Mouse (Mus musculus): Measurements from ENCODE around the gene Hmcn1. TPM values are rescaled to one million over a fixed set of nuclear protein-coding genes. Genes with fewer than 3 reads are reported as not detected.

Gene Hmcn1
- polyA plus RNA-seq (2015; fragmentation: Nextera tagmentation; extraction: Ambion mirVana) = 36.0 and 38.9 TPM in 2 replicates

- no peaks in the 10 kb centered on the region for H3K27me3 ChIP-seq
- H3K9me3 ChIP-seq = no peaks in the 10 kb centered on the region
- H3K36me3 ChIP-seq = no peaks in the 10 kb centered on the region
- WGBS = under 1% methylated on average over 38 of the region's 38 CpGs
- peak within 1 kb of the TSS; percentile 77 for H3K4me2 ChIP-seq (replicated peaks)
- H3K4me1 ChIP-seq = peaks cover 31% of the 10 kb centered on the region
- H3K4me3 ChIP-seq = peak within 1 kb of the TSS; percentile 71
- peak; percentile 93 for ATAC-seq (ENCODE audit: low FRiP score, low read depth)
- peak within 1 kb of the TSS; percentile 90 for H3K9ac ChIP-seq
- peak within 1 kb of the TSS; percentile 91 for H3K27ac ChIP-seq
Measured at GRCm38 (mm10) chr1:150993162-150994064, at the start of gene Hmcn1. Gene Hmcn1 (minus strand): TSS chr1:150993435.

DNA sequence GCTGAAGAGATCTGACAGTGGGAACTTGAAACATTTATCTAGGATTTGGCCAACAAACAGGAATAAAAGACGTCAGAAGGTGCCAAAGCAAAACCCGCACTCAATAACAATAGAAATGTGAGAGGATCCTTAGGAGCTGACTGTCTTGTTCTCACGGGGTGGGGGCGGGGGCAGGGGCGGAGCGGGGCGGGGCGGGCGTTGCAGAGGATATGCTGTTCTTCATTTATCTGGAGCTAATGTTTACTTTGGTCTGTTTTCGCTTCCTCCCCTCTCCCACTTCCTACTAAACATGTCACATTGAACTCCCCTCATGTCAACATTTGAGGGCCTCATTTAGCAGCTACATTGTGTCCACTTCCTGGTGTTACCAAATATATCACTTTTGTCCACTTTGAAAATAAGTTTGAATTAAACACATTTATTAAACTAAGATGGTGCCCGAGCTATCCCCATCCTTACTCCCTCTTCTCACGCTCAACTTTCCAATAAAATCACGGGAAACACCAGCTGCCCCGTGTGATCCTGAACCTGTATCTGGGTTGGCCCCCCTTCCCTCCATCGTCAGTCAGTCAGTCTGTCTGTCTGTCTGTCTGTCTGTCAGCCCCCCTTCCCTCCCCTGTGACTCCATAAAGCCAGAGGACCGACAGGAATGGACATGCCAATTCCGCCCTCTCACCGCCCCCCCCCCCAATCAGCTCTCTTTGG, 47.9 kb upstream of the Hmcn1 start:
- no peak overlapping the region; the same call in 1 of the 2 replicates for H3K4me2 ChIP-seq (replicated peaks)
- ATAC-seq (ENCODE audit: low FRiP score, low read depth) = no peak
- 51% methylated on average over 18 of the region's 18 CpGs for WGBS

GRCm38 (mm10) chr1:151040290-151040689, 47.1 kb upstream of the Hmcn1 start:
- 66% methylated on average over 7 of the region's 7 CpGs for WGBS
- Histone ChIP-seq H3K9me3 (no peaks in the 10 kb centered on the region), H3K9ac (no peak overlapping the region), H3K27ac (no peak overlapping the region), H3K27me3 (no peaks in the 10 kb centered on the region), H3K4me2 (replicated peaks) (no peak overlapping the region), H3K4me3 (no peak overlapping the region), H3K36me3 (no peaks in the 10 kb centered on the region), H3K4me1 (no peaks in the 10 kb centered on the region; the same call in 1 of the 2 replicates)
- no peak for ATAC-seq (ENCODE audit: low FRiP score, low read depth)

More for the DNA sequence above, 47.9 kb upstream of the Hmcn1 start:
- Histone ChIP-seq H3K36me3 (no peaks in the 10 kb centered on the region), H3K9me3 (no peaks in the 10 kb centered on the region), H3K4me1 (no peaks in the 10 kb centered on the region; the same call in 1 of the 2 replicates), H3K4me3 (no peak overlapping the region), H3K27me3 (no peaks in the 10 kb centered on the region), H3K27ac (no peak overlapping the region), H3K9ac (no peak overlapping the region)

- no peak overlapping the region for H3K4me3 ChIP-seq
- ATAC-seq (ENCODE audit: low FRiP score, low read depth) = no peak
- H3K36me3 ChIP-seq = no peaks in the 10 kb centered on the region
- H3K4me1 ChIP-seq = no peaks in the 10 kb centered on the region; the same call in 1 of the 2 replicates
- no peak overlapping the region for H3K4me2 ChIP-seq (replicated peaks)
- no peak overlapping the region for H3K9ac ChIP-seq
- H3K27me3 ChIP-seq = no peaks in the 10 kb centered on the region
- no peaks in the 10 kb centered on the region for H3K9me3 ChIP-seq
- 80% methylated on average over 4 of the region's 4 CpGs for WGBS
- H3K27ac ChIP-seq = no peak overlapping the region
Measured at GRCm38 (mm10) chr1:151039189-151039588, 46.0 kb upstream of the Hmcn1 start.

GRCm38 (mm10) chr1:151038566-151038965, 45.3 kb upstream of the Hmcn1 start:
- ATAC-seq (ENCODE audit: low FRiP score, low read depth) = 0 out of 2 replicates have a peak, but pooled peaks have one; percentile 24
- Histone ChIP-seq H3K27ac (no peak overlapping the region), H3K4me1 (no peaks in the 10 kb centered on the region; the same call in 1 of the 2 replicates), H3K36me3 (no peaks in the 10 kb centered on the region), H3K27me3 (no peaks in the 10 kb centered on the region), H3K9me3 (no peaks in the 10 kb centered on the region), H3K4me2 (replicated peaks) (no peak overlapping the region), H3K4me3 (no peak overlapping the region), H3K9ac (no peak overlapping the region)
- WGBS = 54% methylated on average over 8 of the region's 8 CpGs

GRCm38 (mm10) chr1:151036405-151036985, 43.3 kb upstream of the Hmcn1 start:
- Histone ChIP-seq H3K9me3 (no peaks in the 10 kb centered on the region), H3K36me3 (no peaks in the 10 kb centered on the region), H3K4me2 (replicated peaks) (no peak overlapping the region), H3K4me1 (no peaks in the 10 kb centered on the region; the same call in 1 of the 2 replicates), H3K27me3 (no peaks in the 10 kb centered on the region), H3K27ac (no peak overlapping the region), H3K9ac (no peak overlapping the region), H3K4me3 (no peak overlapping the region)
- 83% methylated on average over 15 of the region's 15 CpGs for WGBS
- no peak for ATAC-seq (ENCODE audit: low FRiP score, low read depth)

DNA sequence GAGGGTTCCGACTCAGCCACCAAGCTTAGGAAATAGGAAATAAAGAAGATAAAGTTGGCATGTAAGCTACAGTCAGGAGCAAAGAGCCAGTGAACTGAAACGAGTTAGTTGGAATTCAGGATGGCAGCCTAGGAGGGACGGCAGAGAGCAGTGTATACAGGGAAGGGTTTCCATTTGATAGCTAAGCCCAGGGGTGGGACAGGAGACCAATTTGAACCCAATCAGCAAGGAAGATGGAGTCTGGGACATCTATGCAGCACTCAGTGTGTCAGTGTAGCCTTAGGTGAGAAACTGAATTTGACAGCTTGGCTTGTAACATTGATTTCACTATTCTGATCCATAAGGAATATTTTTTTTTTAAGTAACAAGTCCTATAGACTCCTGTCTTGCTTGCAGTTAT, 42.5 kb upstream of the Hmcn1 start:
- ATAC-seq (ENCODE audit: low FRiP score, low read depth) = no peak
- WGBS = 73% methylated on average over 3 of the region's 3 CpGs
- Histone ChIP-seq H3K9ac (no peak overlapping the region), H3K4me2 (replicated peaks) (no peak overlapping the region), H3K27ac (no peak overlapping the region), H3K9me3 (no peaks in the 10 kb centered on the region), H3K4me3 (no peak overlapping the region), H3K4me1 (no peaks in the 10 kb centered on the region; the same call in 1 of the 2 replicates), H3K27me3 (no peaks in the 10 kb centered on the region), H3K36me3 (no peaks in the 10 kb centered on the region)

GRCm38 (mm10) chr1:151034993-151035592, 41.9 kb upstream of the Hmcn1 start:
- no peaks in the 10 kb centered on the region for H3K36me3 ChIP-seq
- H3K4me3 ChIP-seq = no peak overlapping the region
- no peak overlapping the region for H3K4me2 ChIP-seq (replicated peaks)
- no peaks in the 10 kb centered on the region for H3K9me3 ChIP-seq
- WGBS = under 1% methylated on average over 5 of the region's 5 CpGs
- H3K27me3 ChIP-seq = no peaks in the 10 kb centered on the region
- no peaks in the 10 kb centered on the region; the same call in 1 of the 2 replicates for H3K4me1 ChIP-seq
- no peak overlapping the region for H3K9ac ChIP-seq
- no peak for ATAC-seq (ENCODE audit: low FRiP score, low read depth)
- no peak overlapping the region for H3K27ac ChIP-seq

DNA sequence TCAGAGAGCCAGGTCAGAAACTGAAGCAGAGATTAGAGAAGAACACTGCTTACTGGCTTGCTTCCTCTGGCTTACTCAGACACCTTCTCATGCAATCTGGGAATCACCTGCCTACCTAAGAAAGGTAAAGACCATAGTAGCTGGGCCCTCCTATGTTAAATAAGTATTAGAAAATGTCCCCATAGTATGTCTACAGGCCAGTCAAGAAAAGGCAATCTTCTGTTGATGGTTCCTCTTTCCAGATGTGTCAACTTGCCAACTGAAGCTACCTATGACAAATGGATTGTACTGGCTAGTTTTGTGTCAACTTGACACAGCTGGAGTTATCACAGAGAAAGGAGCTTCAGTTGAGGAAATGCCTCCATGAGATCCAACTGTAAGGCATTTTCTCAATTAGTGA, 40.1 kb upstream of the Hmcn1 start:
- H3K36me3 ChIP-seq = no peaks in the 10 kb centered on the region
- no peak overlapping the region for H3K4me2 ChIP-seq (replicated peaks)
- no peak overlapping the region for H3K4me3 ChIP-seq
- no peak overlapping the region for H3K27ac ChIP-seq
- H3K27me3 ChIP-seq = no peaks in the 10 kb centered on the region
- no peak overlapping the region for H3K9ac ChIP-seq
- no peak for ATAC-seq (ENCODE audit: low FRiP score, low read depth)
- H3K9me3 ChIP-seq = no peaks in the 10 kb centered on the region
- no peaks in the 10 kb centered on the region; the same call in 1 of the 2 replicates for H3K4me1 ChIP-seq

DNA sequence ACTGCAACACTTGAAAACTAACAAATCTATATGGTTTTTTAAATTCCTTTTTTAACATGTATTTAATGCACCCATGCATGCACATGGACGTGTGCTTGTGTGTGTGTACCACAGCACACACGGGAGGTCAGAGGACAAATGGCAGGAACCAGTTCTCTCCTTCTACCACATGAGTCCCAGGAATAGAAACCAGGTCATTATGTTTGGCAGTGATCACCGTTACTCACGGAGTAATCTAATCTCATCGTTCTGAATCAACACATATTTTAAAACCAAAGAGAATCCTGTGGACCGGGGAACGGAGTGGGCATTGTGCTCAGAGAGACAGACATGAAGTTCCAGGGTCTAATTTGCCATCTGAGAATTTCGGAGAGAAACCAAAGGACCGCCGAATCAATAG, 38.3 kb upstream of the Hmcn1 start:
- Histone ChIP-seq H3K4me2 (replicated peaks) (no peak overlapping the region), H3K27me3 (no peaks in the 10 kb centered on the region), H3K4me3 (no peak overlapping the region), H3K36me3 (no peaks in the 10 kb centered on the region), H3K4me1 (no peaks in the 10 kb centered on the region), H3K9me3 (no peaks in the 10 kb centered on the region), H3K27ac (no peak overlapping the region), H3K9ac (no peak overlapping the region)
- ATAC-seq (ENCODE audit: low FRiP score, low read depth) = no peak
- 80% methylated on average over 10 of the region's 10 CpGs for WGBS

GRCm38 (mm10) chr1:151031086-151031485, 37.9 kb upstream of the Hmcn1 start:
- Histone ChIP-seq H3K9ac (no peak overlapping the region), H3K4me3 (no peak overlapping the region), H3K36me3 (no peaks in the 10 kb centered on the region), H3K9me3 (no peaks in the 10 kb centered on the region), H3K4me1 (no peaks in the 10 kb centered on the region), H3K27me3 (no peaks in the 10 kb centered on the region), H3K4me2 (replicated peaks) (no peak overlapping the region), H3K27ac (no peak overlapping the region)
- no peak for ATAC-seq (ENCODE audit: low FRiP score, low read depth)
- WGBS = 51% methylated on average over 8 of the region's 8 CpGs

Data from limb, embryonic 13.5 days (tissue).